Mouse (Mus musculus) erythroblast, embryonic 14.5 days (primary cell): ENCODE data around the gene Bmpr1b.

Source experiments
- GATA1 ChIP-seq: IDR thresholded peaks from 2 replicates; pipeline ENCODE4 v1.6.1; 2012; ENCODE audit warnings: low read length, inconsistent platforms, mixed read lengths
- TAL1 ChIP-seq: IDR thresholded peaks from 3 replicates; pipeline ENCODE4 v1.6.1; 2012; ENCODE audit warnings: low read length, inconsistent platforms, mixed read lengths

DNA sequence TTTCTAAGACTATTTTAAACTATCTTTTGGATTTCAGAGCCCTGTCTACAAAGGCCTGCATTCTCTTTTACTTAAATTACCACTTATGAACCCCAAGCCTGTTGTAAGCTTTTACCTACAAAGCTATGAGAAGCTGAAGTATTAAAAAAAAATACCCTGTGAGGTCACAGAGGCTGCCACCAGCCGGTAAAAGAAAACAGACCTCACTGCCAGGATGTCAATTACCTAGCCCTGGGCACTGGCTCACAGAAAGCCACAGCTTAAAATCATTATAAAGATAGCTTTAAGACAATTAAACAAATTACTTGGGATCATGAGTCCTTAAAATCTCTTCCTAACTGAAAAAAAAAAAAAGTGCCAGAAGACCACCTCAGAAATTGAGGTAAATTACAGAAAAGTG lies 85.1 kb downstream of the Bmpr1b start:
- TF ChIP-seq GATA1 (no peak), TAL1 (no peak)
